Mouse (Mus musculus) layer of hippocampus, postnatal 14 days (tissue): ENCODE results near the gene Grik1. TPM values are rescaled to one million over a fixed set of nuclear protein-coding genes. Genes with fewer than 3 reads are reported as not detected.

Experiments used
- DNase-seq, 2 experiments: peaks; one replicate each; pipeline ENCODE4 v3.0.0; 2021 to 2022; ENCODE audit warnings: low spot score in 2 of 2, mixed read lengths in 1 of 2
- total RNA-seq, 2 experiments: library from RNA; stranded (reverse); gene quantifications; 2 replicates each; pipeline ENCODE4 v1.2.3; 2021

The Grik1 gene
- total RNA-seq, 2 experiments from 2014 or later, result 17.3 to 24.3 TPM

GRCm38 (mm10) chr16:87971911-87972310 is 318.2 kb downstream of the Grik1 start:
- DNase-seq, result no peak

DNA sequence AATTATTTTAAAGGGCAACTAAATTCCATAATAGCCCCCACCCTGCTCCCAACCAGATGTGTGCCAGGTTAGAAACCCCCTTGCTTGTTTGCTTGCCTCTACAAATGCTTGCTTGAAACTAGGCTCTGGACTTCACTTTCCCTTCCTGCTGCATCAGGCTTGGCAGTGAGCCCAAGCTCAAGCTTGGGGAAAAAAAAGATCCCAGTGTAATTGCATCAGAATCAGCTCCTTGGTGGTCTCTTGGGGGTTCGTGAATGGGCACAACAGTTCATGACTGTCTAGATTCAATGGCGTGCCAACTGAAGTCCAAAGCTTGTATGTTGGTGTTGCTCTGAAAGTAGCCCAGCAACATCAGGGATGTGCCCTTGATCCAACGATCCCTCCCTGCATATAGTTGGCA is 320.1 kb downstream of the Grik1 start:
- DNase-seq, result no peak

DNA sequence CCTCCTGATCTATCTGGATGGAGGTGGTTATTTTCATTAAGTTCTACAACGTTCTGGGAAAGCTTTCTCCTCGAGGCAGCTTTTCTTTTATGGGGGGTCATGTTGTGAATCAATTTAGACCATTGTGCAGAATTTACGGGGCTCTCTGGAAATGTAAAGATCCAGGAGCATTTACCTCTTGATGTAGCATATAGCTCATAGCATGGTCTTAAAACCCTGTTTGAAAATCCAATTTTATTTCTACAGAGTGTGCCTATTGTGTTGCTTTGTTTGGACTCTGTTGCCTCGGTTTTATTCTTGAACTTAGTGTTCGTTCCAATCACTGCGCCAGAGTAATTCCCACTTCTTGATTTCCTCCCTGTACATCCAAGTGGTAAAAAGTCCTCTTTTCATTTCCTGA is 328.6 kb downstream of the Grik1 start:
- DNase-seq, result no peak

GRCm38 (mm10) chr16:87957449-87957848 is 332.6 kb downstream of the Grik1 start:
- DNase-seq, result no peak

DNA sequence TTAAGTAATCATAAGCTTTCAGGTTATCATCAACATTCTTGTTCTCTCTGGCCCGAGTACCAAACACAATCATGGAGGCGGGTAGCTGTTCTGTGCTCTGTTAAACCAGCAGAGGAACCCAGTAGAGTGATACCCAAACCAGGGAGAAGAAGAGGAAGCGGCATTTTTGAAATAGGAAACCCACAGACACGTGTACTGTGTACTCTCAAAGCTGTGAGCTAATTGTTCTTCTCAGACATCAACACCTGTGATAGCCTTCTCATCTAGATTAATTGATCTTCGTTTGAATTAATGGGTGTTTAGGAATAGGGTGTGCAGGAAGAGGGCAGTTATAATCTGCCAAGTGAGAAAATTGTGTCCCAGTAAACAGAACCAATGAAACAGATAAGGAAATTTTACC is 333.9 kb downstream of the Grik1 start:
- no peak for DNase-seq

DNA sequence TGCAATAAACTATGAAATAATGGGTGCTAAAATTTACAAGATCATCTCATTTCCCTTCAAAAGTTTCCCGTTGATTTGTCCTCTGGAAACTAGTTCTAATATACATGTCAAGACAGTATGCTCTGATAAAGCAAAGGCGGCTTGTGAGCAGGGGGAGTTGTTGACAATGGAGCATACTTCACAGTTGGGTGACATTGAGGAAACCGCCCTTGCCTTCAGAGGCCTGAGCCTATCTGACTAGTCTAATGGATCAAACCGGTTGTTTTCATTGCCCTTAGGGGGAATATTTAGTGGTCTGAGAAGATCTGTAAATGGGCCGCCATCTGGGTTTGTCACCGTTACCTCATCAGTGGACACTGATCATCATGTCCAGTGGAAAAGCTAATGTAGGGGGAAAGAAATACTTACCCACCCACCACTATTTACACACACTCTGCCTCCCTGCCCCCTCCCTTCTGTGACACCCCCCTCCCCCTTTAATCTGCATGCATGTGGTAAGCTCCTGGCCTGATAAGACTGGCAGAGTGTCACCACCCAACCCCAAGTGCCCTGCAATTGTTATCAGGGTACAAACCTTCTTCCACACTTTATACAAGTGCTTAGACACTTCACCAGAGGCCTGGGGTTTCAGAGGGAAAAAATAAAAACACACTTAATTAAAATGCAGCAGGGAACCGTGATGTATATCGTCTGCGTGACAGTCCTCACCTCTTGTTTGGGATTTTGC is 335.2 kb downstream of the Grik1 start:
- no peak for DNase-seq

GRCm38 (mm10) chr16:87953176-87953575 is 336.9 kb downstream of the Grik1 start:
- DNase-seq, result no peak

DNA sequence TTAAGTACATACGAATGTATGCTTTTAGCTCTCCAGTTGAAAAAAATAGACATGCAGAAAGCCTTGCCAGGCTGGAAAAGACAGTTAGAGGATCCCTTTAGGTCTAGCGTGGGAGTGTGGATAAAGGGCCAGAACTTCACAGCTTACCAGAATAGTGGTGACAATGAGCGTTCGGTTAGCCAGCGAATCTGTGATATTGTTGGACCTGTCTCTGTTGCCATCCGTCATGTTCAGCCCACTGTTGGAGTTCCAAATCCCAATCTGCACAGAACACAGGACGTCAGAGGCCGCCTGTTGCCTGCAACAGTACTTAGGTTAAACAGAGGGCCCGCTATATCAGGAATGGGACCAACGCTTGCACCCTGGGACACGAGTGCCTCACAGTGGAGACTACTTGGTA is 340.2 kb downstream of the Grik1 start:
- peak; percentile 13 to 68 for DNase-seq

DNA sequence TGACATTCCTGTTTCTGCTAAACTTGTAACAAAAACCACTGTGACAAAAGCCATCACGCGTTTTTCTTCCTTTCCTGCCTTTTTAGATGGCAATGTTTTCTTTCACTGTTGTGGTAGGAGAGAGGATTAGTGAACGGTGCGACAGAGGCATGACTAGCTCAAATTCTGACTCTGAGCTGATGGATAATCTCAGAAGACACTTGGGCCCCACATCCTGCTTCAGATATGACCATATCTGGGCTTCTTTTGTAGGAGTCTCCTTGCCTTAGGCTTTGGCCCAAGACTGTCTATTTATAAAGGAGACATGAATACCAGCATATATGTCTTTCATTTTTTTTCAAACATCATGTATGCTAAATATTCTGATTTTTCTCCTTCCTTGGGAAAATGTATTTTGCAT is 341.9 kb downstream of the Grik1 start:
- DNase-seq, result no peak

GRCm38 (mm10) chr16:87944318-87944717 is 345.7 kb downstream of the Grik1 start:
- no peak for DNase-seq

DNA sequence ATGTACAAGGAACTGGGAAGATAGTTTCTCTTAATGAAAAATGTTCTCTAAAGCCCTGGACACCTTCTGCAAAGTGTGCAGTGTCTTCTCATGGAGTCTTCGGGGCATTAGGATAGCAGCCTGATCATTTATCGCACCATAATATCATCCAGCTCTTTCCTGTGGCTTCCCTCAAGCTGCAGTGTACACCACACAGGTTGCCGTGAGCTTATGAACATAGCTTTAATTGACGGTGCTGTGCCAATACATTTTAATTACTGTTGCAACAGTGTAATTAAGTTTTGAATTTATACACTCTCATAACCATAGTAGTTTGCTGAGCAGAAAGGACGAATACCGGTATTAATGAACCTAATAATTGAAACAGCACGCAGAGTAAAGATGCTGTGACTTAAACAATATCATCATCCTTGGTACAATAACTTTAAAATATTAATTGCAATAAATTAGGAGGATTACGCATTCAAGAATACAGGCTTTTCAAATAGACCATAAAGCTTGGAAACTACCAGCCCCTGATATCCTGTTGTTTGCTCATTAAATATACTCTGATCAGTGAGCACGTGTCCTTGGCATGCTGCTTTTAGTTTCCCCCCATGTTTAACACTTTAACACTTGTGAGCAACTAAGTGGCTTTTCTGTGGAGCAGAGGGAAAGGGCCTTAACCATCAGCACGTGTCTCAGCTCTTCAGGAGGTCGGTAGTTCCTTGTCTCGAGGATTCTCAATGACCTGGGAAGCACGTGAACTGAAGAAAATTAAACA is 347.8 kb downstream of the Grik1 start:
- no peak for DNase-seq

- no peak for DNase-seq
These were observed 355.4 kb downstream of the Grik1 start for GRCm38 (mm10) chr16:87934685-87935084.

DNA sequence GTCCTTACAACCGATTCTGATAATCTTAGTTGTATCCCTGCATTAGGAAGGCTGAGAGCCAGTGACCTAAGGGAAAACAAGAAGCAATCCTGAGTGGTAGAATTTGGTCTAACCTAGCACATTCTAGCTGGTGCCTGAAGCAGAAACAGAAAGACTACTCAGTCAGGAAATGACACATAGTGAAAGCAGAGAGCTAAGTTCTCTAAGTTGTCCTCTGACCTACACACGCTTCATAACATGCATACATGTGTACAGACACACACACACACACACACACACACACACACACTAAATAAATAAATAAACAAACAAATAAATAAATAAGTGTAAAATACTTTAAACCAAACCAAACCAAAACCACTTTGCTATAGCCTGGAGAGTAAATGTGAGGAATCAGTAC is 358.7 kb downstream of the Grik1 start:
- DNase-seq, result no peak

GRCm38 (mm10) chr16:87930519-87930918 is 359.5 kb downstream of the Grik1 start:
- DNase-seq, result no peak

DNA sequence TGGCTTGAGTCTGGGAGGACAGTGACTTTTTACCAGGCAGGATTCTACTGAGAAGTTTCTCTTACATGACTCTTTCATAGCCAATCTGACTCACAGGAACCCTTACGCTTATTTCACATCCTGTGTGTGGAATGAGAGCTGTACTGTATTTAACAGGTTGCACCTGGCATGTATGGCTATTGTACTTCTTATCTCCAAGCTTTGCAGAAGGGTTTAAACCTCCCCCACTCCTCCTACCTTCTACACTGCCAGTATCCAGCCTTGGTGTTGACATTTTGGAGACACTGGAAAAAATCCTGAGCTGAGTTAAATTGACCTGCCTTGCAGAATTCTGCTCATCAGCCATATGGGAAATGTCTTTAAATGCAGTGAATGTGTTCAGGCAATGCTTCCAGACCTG is 361.4 kb downstream of the Grik1 start:
- no peak for DNase-seq

DNA sequence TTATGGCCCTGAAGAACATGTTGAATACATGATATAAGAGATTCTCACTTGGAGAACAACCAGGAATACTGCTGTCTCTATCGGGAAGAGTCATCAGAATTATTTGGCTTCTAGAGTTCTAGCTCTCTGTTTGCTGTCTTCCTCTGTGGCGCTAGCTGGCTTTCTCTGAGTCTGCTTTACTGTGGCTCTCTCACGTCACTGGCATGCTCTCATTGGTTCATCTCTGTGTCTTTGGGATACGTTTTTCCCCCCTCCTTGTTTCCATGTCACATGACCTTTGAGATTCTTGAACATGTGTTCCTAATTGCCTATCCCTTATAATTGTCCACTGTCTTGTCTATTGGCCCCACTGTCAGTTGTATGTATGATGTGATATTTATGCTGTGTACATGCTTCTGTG is 372.2 kb downstream of the Grik1 start:
- DNase-seq, result no peak

DNA sequence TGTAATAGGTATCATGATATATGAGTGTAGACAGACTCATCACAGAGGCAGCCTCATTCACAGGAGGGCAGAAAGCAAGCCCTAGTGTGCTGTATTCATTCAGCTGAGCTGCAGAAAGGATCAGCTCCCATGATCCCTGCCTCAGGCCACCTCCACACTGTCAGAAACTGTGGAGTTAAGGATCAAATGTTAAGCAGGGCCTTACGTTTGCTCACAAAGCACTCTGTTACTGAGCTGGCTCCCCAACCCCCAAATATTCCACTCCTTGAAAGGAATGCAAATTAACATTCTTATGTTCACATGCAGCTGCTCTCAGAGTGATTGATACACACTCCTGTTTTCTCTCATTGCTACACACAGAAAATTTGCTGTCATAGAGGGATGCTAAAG is 372.9 kb downstream of the Grik1 start:
- peak in 1 of 2 experiments; percentile 8 for DNase-seq

DNA sequence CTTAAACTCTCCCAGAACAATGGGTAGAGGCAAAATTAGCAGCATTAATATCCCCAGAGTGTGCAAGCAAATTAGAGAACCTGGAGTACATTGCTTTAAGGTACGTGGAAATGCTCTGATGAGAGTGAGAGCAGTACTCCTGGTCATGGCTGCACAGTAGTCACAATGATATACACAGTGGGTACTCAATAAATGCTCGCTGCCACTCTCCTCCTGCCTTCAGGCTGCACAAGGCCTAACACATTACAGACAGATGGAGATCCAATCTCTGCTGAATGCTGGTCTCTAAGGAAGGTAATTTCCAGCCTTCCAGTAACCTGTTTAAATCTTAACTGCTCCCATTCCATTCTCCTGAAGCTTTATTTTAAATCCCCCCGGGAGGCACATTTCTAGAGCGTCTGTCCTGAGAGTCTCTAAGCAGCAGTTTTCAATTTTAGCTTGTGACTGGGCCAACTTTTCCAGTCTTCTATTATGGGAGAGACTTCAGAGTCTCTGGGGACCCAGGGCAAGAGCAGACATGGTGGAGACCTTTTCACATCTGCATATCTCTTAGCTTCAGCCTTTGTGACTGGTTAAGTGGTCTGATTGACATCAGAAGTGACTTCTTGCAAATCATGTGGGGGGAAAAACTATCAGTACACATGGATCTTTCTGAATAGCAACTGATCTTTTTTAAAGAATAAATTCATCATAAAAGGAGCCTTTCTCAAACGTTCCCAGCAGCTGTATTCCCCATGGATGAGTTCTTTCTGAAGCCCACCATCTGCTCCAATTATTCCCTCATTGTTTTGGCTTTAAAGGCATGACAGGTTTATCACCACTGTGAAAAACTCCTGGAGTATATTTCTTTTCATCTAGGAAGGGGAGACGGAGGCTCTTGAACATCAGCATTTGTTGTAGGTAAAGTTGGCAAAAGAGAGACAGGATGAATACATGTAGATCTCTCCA is 373.6 kb downstream of the Grik1 start:
- no peak for DNase-seq

DNA sequence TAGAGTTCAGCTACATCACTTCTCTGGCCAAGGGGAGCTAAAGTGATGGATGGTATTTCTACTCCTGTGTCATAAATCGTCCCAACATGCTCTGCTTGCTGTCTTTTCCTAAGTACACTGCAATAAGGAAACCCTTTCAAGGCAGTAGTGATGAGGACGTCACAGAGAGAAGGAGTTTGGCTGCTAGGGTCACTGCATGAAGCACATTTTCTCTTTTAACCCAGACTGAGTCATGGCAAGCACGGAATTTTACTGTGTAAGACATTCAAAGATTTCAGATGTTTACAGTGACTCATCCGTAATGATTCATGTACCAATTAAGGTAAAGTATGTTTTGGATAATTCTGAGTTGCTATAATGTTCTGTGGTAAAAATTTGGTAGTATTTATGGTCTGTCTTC is 374.9 kb downstream of the Grik1 start:
- no peak for DNase-seq

DNA sequence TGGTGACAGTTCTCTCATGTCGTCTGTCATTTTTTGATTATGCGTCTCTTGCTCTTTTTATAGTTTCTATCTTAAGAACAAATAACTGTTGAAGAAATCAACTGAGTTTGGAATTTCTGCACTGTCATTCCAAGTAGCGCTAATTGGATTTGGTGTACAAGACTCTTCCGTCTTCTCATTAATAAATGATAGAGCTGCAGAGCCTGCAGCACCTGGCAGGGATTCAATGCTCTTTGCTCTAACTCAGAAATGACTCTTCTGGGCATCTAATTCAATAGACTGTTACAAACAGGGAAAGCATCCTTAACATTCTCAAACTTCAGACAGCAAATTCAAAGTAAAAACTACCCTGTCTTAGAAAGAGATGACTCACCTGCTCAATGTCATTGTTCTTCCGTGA is 376.3 kb downstream of the Grik1 start:
- no peak for DNase-seq

- no peak for DNase-seq
These were observed 378.9 kb downstream of the Grik1 start for GRCm38 (mm10) chr16:87911201-87911600.

DNA sequence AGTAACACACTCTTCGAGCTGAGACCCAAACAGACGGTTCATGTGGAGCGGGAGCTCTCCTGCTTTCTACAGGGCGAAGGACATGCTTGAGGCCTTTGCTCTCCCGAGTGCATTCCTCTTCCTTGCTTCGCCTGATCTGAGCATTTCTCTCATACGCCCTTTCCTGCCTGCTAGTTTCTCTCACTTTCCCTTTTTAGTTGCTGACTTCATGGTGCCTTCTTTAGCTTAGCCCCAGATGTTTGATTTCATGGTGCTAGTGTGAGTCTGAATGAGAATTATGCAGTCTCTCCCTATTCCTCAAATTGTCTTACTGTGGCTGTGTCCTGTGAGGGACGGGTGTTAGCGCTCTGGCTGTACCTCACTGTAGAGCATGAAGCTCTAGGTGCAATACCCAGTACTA is 388.0 kb downstream of the Grik1 start:
- DNase-seq, result no peak
